In the genomic region with DNA sequence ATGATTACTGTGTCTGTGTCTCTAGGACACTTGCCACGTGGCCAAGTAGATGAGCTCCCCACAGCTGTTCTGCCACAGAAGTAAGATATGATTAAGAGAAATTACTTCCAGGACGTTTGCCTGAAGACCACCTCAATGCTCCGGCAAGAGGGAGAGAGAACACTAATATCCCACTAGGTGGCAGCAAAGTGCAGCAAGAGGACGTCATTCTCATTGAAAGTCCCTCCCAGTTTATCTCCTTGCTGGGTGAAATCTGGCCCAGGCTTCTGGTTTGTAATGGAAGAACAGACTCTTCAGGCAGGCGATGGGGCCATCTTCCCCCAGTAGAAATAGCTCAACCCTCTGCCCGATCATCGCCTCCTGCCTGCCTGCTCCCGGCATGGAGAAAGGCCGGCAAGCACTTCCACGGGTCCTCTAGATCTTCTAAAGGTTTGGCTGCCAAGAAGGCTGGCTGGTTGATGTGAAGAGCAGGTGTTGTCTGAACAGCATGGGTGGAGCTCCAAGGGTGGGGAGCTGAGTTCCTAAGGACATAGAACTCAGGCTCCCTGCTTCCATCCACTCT, we compare ENCODE assay signal across 8 mouse cellular contexts. TPM values are rescaled to one million over a fixed set of nuclear protein-coding genes. Genes with fewer than 3 reads are reported as not detected.
DNase-seq lines count a peak whose midpoint lies in the region; ATAC-seq and TF ChIP-seq lines count a peak whose summit lies in the region.

No protein-coding gene starts in this region.

- peak overlapping the region; percentile 28 for H3K4me3 ChIP-seq in forebrain, postnatal 0 days (ENCODE audit: low read depth, low read length)
- H3K4me3 ChIP-seq in layer of hippocampus, adult 2 months = peak overlapping the region; percentile 52
- H3K4me3 ChIP-seq in lung, embryonic 14.5 days (ENCODE audit: low read depth, low read length) = no peak overlapping the region

- H3K27me3 ChIP-seq in forebrain, postnatal 0 days (ENCODE audit: insufficient read depth, low read length) = no peaks in the 10 kb centered on the region; the same call in 1 of the 2 replicates
- H3K27me3 ChIP-seq in lung, embryonic 14.5 days (ENCODE audit: insufficient read depth, low read length) = no peaks in the 10 kb centered on the region

- 9% methylated on average over 10 of the region's 10 CpGs for WGBS in forebrain, postnatal 0 days
- 9% methylated on average over 10 of the region's 10 CpGs for WGBS in lung, embryonic 14.5 days

- no peaks in the 10 kb centered on the region; the same call in 1 of the 2 replicates for H3K4me1 ChIP-seq in forebrain, postnatal 0 days (ENCODE audit: insufficient read depth)
- H3K4me1 ChIP-seq in lung, embryonic 14.5 days (ENCODE audit: insufficient read depth) = 0 out of 2 replicates have a peak, but pooled peaks cover 9% of the 10 kb centered on the region

- peak; percentile 68 for DNase-seq in MEL-GATA-1-ER (ENCODE audit: extremely low read depth, low read depth)
- peak; percentile 77 to 78 for DNase-seq in cerebellum, adult 18-20 months
- peak; percentile 91 for DNase-seq in forebrain, postnatal 0 days
- DNase-seq in heart, postnatal 4 days = peak; percentile 80
- peak; percentile 74 to 82 for DNase-seq in layer of hippocampus, adult 2 months (ENCODE audit: low spot score in 2 of 2)
- peak; percentile 94 for DNase-seq in lung, embryonic 14.5 days
- peak; percentile 41 for DNase-seq in ovary, postnatal 36 days (ENCODE audit: low spot score)
- DNase-seq in thymus, postnatal 14 days = peak; percentile 74

- peak overlapping the region; percentile 52 for H3K4me2 ChIP-seq in forebrain, postnatal 0 days (ENCODE audit: low read depth)
- H3K4me2 ChIP-seq in lung, embryonic 14.5 days = peak overlapping the region; percentile 42; the same call in 1 of the 2 replicates

- no peaks in the 10 kb centered on the region for H3K36me3 ChIP-seq in forebrain, postnatal 0 days (ENCODE audit: insufficient read depth)
- H3K36me3 ChIP-seq in lung, embryonic 14.5 days (ENCODE audit: insufficient read depth) = no peaks in the 10 kb centered on the region

- TF ChIP-seq CTCF in forebrain, postnatal 0 days (IDR thresholded peaks at IDR 0.05; ENCODE audit: low read depth) = peak; percentile 94
- TF ChIP-seq CTCF in layer of hippocampus, adult 2 months (conservative IDR thresholded peaks at IDR 0.05) = peak; percentile 94
- peak; percentile 89 for TF ChIP-seq CTCF in lung, embryonic 14.5 days (IDR thresholded peaks at IDR 0.05; ENCODE audit: low read depth)

- peak overlapping the region; percentile 42; the same call in 1 of the 2 replicates for H3K27ac ChIP-seq in forebrain, postnatal 0 days (ENCODE audit: low read depth, low read length)
- peak overlapping the region; percentile 87 for H3K27ac ChIP-seq in layer of hippocampus, adult 2 months
- H3K27ac ChIP-seq in lung, embryonic 14.5 days (ENCODE audit: low read depth) = peak overlapping the region; percentile 78

- H3K9ac ChIP-seq in forebrain, postnatal 0 days = peak overlapping the region; percentile 51
- H3K9ac ChIP-seq in lung, embryonic 14.5 days = no peak overlapping the region

- ATAC-seq in forebrain, postnatal 0 days = peak; percentile 93
- peak; percentile 61; the same call in 1 of the 2 replicates for ATAC-seq in lung, embryonic 14.5 days (ENCODE audit: insufficient read depth)

- no peaks in the 10 kb centered on the region for H3K9me3 ChIP-seq in forebrain, postnatal 0 days (ENCODE audit: low read length)
- H3K9me3 ChIP-seq in lung, embryonic 14.5 days (ENCODE audit: low read depth, low read length) = no peaks in the 10 kb centered on the region

RNA-seq across cellular contexts. Expression of gene Senp8, which starts 27.3 kb away (rescaled TPM):
- 2.9 and 4.7 TPM in 2 replicates for total RNA-seq in forebrain, postnatal 0 days (2014; rRNA removed)
- polyA plus RNA-seq in forebrain, postnatal 0 days (2015; fragmentation: Nextera tagmentation; extraction: Ambion mirVana) = 2.1 and 3.2 TPM in 2 replicates
- 1 to 10 TPM; 4.3 to 4.4 TPM for total RNA-seq in heart, postnatal 4 days (2021)
- total RNA-seq in layer of hippocampus, adult 2 months (2021) = 1 to 10 TPM; 8.4 to 8.6 TPM
- polyA plus RNA-seq in lung, embryonic 14.5 days (2014; fragmentation: Nextera tagmentation; extraction: Ambion mirVana) = 11.0 and 11.4 TPM in 2 replicates

RNA-seq across cellular contexts. Expression of gene Myo9a, which starts 27.5 kb away (rescaled TPM):
- 56.6 and 59.9 TPM in 2 replicates for total RNA-seq in forebrain, postnatal 0 days (2014; rRNA removed)
- polyA plus RNA-seq in forebrain, postnatal 0 days (2015; fragmentation: Nextera tagmentation; extraction: Ambion mirVana) = 8.4 and 13.2 TPM in 2 replicates
- total RNA-seq in heart, postnatal 4 days (2021) = 10 to 100 TPM; 21.5 to 23.4 TPM
- total RNA-seq in layer of hippocampus, adult 2 months (2021) = 10 to 100 TPM; 70.0 to 71.1 TPM
- polyA plus RNA-seq in lung, embryonic 14.5 days (2014; fragmentation: Nextera tagmentation; extraction: Ambion mirVana) = 17.6 and 18.8 TPM in 2 replicates

RNA-seq across cellular contexts. Expression of gene Gramd2, which starts 43.2 kb away (rescaled TPM):
- 5.7 and 8.6 TPM in 2 replicates for total RNA-seq in forebrain, postnatal 0 days (2014; rRNA removed)
- polyA plus RNA-seq in forebrain, postnatal 0 days (2015; fragmentation: Nextera tagmentation; extraction: Ambion mirVana) = 4.7 and 5.3 TPM in 2 replicates
- under 1 TPM in 1 of 2 experiments, not detected in 1; 0.11 TPM for total RNA-seq in heart, postnatal 4 days (2021)
- 1 to 10 TPM; 5.7 to 7.5 TPM for total RNA-seq in layer of hippocampus, adult 2 months (2021)
- polyA plus RNA-seq in lung, embryonic 14.5 days (2014; fragmentation: Nextera tagmentation; extraction: Ambion mirVana) = 3.1 and 4.6 TPM in 2 replicates

Comparison
In these comparisons a context has a peak if more than half of its experiments do, and no peak if none do; other contexts are left out.
1. DNase-seq: peak in every context shown above with its lines; median percentile 94 in lung, embryonic 14.5 days; 91 in forebrain, postnatal 0 days; 80 in heart, postnatal 4 days; 78 in layer of hippocampus, adult 2 months; 78 in cerebellum, adult 18-20 months; 74 in thymus, postnatal 14 days; 68 in MEL-GATA-1-ER; 41 in ovary, postnatal 36 days.